Mouse (Mus musculus) testis, adult 2 months (tissue): Measurements from ENCODE around the gene Olfr312.
"Not testable (repeated sequence)": the region's sequence is repeated elsewhere in the genome, so short reads cannot be mapped to it uniquely, and the experiment has no call there.

Experiments used
- CTCF ChIP-seq: fragments of 200-500 bp; IDR thresholded peaks from 2 replicates; pipeline ENCODE4 v1.5.1; 2012; ENCODE audit warnings: low read depth, mild to moderate bottlenecking, inconsistent platforms, low read length, moderate library complexity; ENCODE audit not compliant: control insufficient read depth, insufficient read depth, insufficient replicate concordance
- POLR2A ChIP-seq: fragments of 200-500 bp; IDR thresholded peaks from 2 replicates; pipeline ENCODE4 v1.6.1; 2012; ENCODE audit warnings: low read depth, mild to moderate bottlenecking, inconsistent platforms, low read length, moderate library complexity; ENCODE audit not compliant: control insufficient read depth

DNA sequence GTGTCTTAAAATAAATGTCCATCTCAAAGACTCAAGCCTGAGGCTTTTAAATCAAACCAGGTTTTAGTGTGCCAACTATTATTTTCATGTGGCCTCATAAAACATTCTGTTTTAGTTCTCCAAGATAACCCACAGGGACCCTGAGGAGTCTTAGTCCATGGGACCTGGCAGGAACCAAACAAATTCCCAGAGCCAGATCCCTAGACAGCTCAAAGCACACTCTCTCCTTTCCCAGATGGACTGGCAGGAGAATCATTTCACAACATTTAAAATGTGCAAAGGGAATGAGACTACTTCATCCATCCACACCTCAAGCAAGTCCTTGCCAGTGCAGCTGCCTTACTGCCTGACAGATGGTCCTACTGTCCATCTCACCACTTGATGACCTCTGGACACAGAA lies 9.9 kb downstream of the Olfr312 start, which contains the start of gene Olfr311:
- TF ChIP-seq POLR2A, CTCF: not testable (repeated sequence)
